Mouse (Mus musculus) ES-E14 (cell line): Measurements from ENCODE around the gene Rara.

Experiments
- CHD2 ChIP-seq: IDR thresholded peaks from 2 replicates; pipeline ENCODE4 v1.6.1; 2014; ENCODE audit warnings: mild to moderate bottlenecking, low read depth, low read length, inconsistent platforms
- HCFC1 ChIP-seq: IDR thresholded peaks from 2 replicates; pipeline ENCODE4 v1.6.1; 2012; ENCODE audit warnings: low read length, inconsistent platforms, borderline replicate concordance; ENCODE audit not compliant: insufficient read depth
- MAFK ChIP-seq: IDR thresholded peaks from 2 replicates; pipeline ENCODE4 v1.6.1; 2014; ENCODE audit warnings: mild to moderate bottlenecking, low read depth, low read length, inconsistent platforms; ENCODE audit not compliant: insufficient read depth
- ZC3H11A ChIP-seq: IDR thresholded peaks from 2 replicates; pipeline ENCODE4 v1.6.1; 2012; ENCODE audit warnings: low read depth, mild to moderate bottlenecking, inconsistent platforms, low read length, borderline replicate concordance
- ZNF384 ChIP-seq: IDR thresholded peaks from 2 replicates; pipeline ENCODE4 v1.6.1; 2012; ENCODE audit warnings: low read depth, low read length, inconsistent platforms

DNA sequence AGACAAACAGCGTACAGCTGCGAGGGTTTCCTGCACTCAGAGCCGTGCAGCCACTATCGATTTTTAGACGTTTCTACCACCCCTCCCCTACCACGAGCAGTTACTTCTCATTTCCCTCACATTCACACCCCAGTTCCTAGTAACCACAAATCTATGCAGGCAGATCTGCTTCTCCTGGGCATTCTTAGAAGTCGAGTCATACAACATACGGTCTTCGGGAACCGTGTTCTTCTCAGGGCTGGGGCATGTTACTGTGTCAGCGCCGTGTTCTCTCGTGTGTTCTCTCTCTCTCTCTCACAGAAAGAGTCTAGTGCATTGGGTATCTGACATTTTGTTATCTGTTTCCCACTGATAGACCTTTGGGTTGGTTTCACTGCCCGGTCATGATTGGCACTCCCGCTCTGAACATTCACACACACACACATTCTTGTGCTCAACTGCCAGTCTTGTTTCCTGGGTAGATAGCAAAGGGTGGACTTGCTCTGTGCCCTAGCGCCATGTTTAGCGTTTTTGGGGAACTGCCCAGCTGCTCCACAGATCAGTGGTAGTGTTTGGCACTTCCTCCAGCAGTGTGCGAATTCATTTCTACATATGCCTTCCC, 20.5 kb downstream of the Rara start:
- TF ChIP-seq CHD2 (no peak), MAFK (no peak), HCFC1 (no peak), ZNF384 (no peak), ZC3H11A (no peak)
